Mouse (Mus musculus) CH12.LX (cell line): ENCODE results near the gene A2ml1. TPM values are rescaled to one million over a fixed set of nuclear protein-coding genes. Genes with fewer than 3 reads are reported as not detected.

Experiments used
- DNase-seq: peaks from one replicate; pipeline ENCODE4 v3.0.0-alpha.2; 2013; ENCODE audit errors: extremely low read depth
- H3K27ac ChIP-seq: 2 replicates; pipeline ENCODE4 v1.5.1; 2012; ENCODE audit warnings: low read depth, mild to moderate bottlenecking, control low read depth, moderate library complexity; ENCODE audit not compliant: insufficient read depth
- H3K27me3 ChIP-seq: replicated peaks from 2 replicates; pipeline ENCODE3; 2012; ENCODE audit warnings: inconsistent platforms
- H3K36me3 ChIP-seq, 2 experiments: replicated peaks in 1 of 2; 2 replicates each; pipeline versions ENCODE3 to v1.6.1; 2012; ENCODE audit warnings: inconsistent platforms in 1 of 2, low read length in 1 of 2, mild to moderate bottlenecking in 1 of 2, mixed read lengths in 1 of 2, moderate library complexity in 1 of 2; ENCODE audit not compliant: control insufficient read depth in 1 of 2, insufficient read depth in 1 of 2
- H3K4me1 ChIP-seq, 2 experiments: 2 replicates each; pipeline ENCODE4 v1.6.1; 2012; ENCODE audit warnings: inconsistent platforms in 1 of 2, moderate library complexity in 1 of 2; ENCODE audit not compliant: insufficient read depth in 2 of 2, control insufficient read depth in 1 of 2
- H3K4me2 ChIP-seq: 2 replicates; pipeline ENCODE4 v1.6.1; 2012; ENCODE audit warnings: low read depth, mild to moderate bottlenecking, control low read depth; ENCODE audit not compliant: poor library complexity, insufficient read depth, severe bottlenecking
- H3K4me3 ChIP-seq, 3 experiments: fragments of 150-350 bp in 1 of 3; sonication (generic) in 1 of 3; replicated peaks in 1 of 3; 2 replicates each; pipeline versions ENCODE3 to v1.5.1; 2011 to 2012; ENCODE audit warnings: low read depth in 2 of 3, low read length in 2 of 3, mild to moderate bottlenecking in 2 of 3, moderate library complexity in 2 of 3, control low read depth in 1 of 3, improper control_type of control experiment in 1 of 3, inconsistent platforms in 1 of 3, mixed read lengths in 1 of 3; ENCODE audit not compliant: poor library complexity in 1 of 3
- H3K79me2 ChIP-seq: replicated peaks from 2 replicates; pipeline ENCODE4 v1.6.1; 2012; ENCODE audit warnings: mild to moderate bottlenecking, moderate library complexity; ENCODE audit not compliant: control insufficient read depth, poor library complexity, insufficient read depth, severe bottlenecking; ENCODE audit errors: extremely low read depth
- H3K9ac ChIP-seq: 2 replicates; pipeline ENCODE4 v1.6.1; 2012; ENCODE audit warnings: low read depth, mild to moderate bottlenecking, control low read depth, moderate library complexity; ENCODE audit not compliant: insufficient read depth
- H3K9me3 ChIP-seq: replicated peaks from 2 replicates; pipeline ENCODE3; 2012; ENCODE audit warnings: low read length, inconsistent platforms, mixed read lengths
- CHD1 ChIP-seq: IDR thresholded peaks from 2 replicates; pipeline ENCODE4 v1.6.1; 2012; ENCODE audit warnings: low read depth, low read length, improper control_type of control experiment, inconsistent platforms
- CHD2 ChIP-seq: IDR thresholded peaks from 2 replicates; pipeline ENCODE4 v1.6.1; 2011; ENCODE audit warnings: low read length, improper control_type of control experiment
- EP300 ChIP-seq: IDR thresholded peaks from 2 replicates; pipeline ENCODE4 v1.6.1; 2011; ENCODE audit warnings: low read length, improper control_type of control experiment
- ETS1 ChIP-seq: conservative IDR thresholded peaks from 2 replicates; pipeline ENCODE4 v1.6.1; 2012; ENCODE audit warnings: low read depth, mild to moderate bottlenecking, inconsistent platforms, low read length, improper control_type of control experiment, moderate library complexity
- HCFC1 ChIP-seq: IDR thresholded peaks from 2 replicates; pipeline ENCODE4 v1.6.1; 2012; ENCODE audit warnings: low read depth, mild to moderate bottlenecking, inconsistent platforms, low read length, improper control_type of control experiment
- IRF4 ChIP-seq: IDR thresholded peaks from 2 replicates; pipeline ENCODE4 v1.6.1; 2014; ENCODE audit warnings: low read depth, mild to moderate bottlenecking, inconsistent platforms, low read length, improper control_type of control experiment
- JUN ChIP-seq: IDR thresholded peaks from 2 replicates; pipeline ENCODE4 v1.6.1; 2011; ENCODE audit warnings: low read depth, mild to moderate bottlenecking, low read length, improper control_type of control experiment, moderate library complexity; ENCODE audit not compliant: insufficient read depth
- MAFK ChIP-seq: IDR thresholded peaks from 2 replicates; pipeline ENCODE4 v1.6.1; 2011; ENCODE audit warnings: low read length, improper control_type of control experiment; ENCODE audit not compliant: insufficient replicate concordance
- MAX ChIP-seq: IDR thresholded peaks from 2 replicates; pipeline ENCODE4 v1.6.1; 2011; ENCODE audit warnings: low read length, improper control_type of control experiment
- MAZ ChIP-seq: IDR thresholded peaks from 2 replicates; pipeline ENCODE4 v1.6.1; 2012; ENCODE audit warnings: low read depth, mild to moderate bottlenecking, inconsistent platforms, low read length, improper control_type of control experiment, moderate library complexity
- NRF1 ChIP-seq: IDR thresholded peaks from 2 replicates; pipeline ENCODE4 v1.6.1; 2014; ENCODE audit warnings: low read depth, mild to moderate bottlenecking, inconsistent platforms, low read length, improper control_type of control experiment, moderate library complexity
- PAX5 ChIP-seq: IDR thresholded peaks from 2 replicates; pipeline ENCODE4 v1.6.1; 2012; ENCODE audit warnings: low read length, inconsistent platforms, mixed read lengths
- POLR2A ChIP-seq: IDR thresholded peaks from 2 replicates; pipeline ENCODE4 v1.6.1; 2011; ENCODE audit warnings: low read depth, mild to moderate bottlenecking, improper control_type of control experiment, low read length
- RAD21 ChIP-seq: IDR thresholded peaks from 2 replicates; pipeline ENCODE4 v1.6.1; 2011; ENCODE audit warnings: low read depth, mild to moderate bottlenecking, low read length, improper control_type of control experiment, moderate library complexity
- UBTF ChIP-seq: IDR thresholded peaks from 2 replicates; pipeline ENCODE4 v1.6.1; 2012; ENCODE audit warnings: low read depth, mild to moderate bottlenecking, inconsistent platforms, low read length, improper control_type of control experiment, moderate library complexity
- USF1 ChIP-seq: IDR thresholded peaks from 2 replicates; pipeline ENCODE4 v1.6.1; 2014; ENCODE audit warnings: low read depth, mild to moderate bottlenecking, inconsistent platforms, low read length, improper control_type of control experiment
- ZC3H11A ChIP-seq: IDR thresholded peaks from 2 replicates; pipeline ENCODE4 v1.6.1; 2012; ENCODE audit warnings: low read depth, mild to moderate bottlenecking, inconsistent platforms, low read length, improper control_type of control experiment
- ZNF384 ChIP-seq: IDR thresholded peaks from 2 replicates; pipeline ENCODE4 v1.6.1; 2012; ENCODE audit warnings: low read depth, low read length, improper control_type of control experiment, inconsistent platforms
- dilution Hi-C: fragments of 300-500 bp; cut with MboI; formaldehyde crosslinking; loops from 2 replicates; pipeline ENCODE4 v1.14.3; 2020; ENCODE audit warnings: low sequenced_read_pairs; ENCODE audit not compliant: extremely low pct_unique_long_range_greater_than_20kb, extremely low pct_ligation_motif_present
- in situ Hi-C: fragments of 300-500 bp; cut with MboI; formaldehyde crosslinking; loops from 3 replicates; pipeline ENCODE4 v1.14.3; 2019; ENCODE audit warnings: low sequenced_read_pairs, low pct_ligation_motif_present, low pct_unique_long_range_greater_than_20kb, mixed read lengths
- polyA plus RNA-seq: library from polyadenylated mRNA; unstranded; fragments of >175 nt; gene quantifications from 2 replicates; pipeline ENCODE4 v1.2.1, GENCODE M21; 2012; ENCODE audit warnings: low read depth; ENCODE audit not compliant: insufficient read length
- total RNA-seq, 2 experiments: library from RNA; depleted of rRNA; stranded (reverse); fragments of 300-350 nt in 1 of 2; fragments of >200 nt in 1 of 2; gene quantifications; 2 replicates each; pipeline ENCODE4 v1.2.3; 2012 to 2014

A2ml1 gene
- total and polyA plus RNA-seq, 3 experiments, result not detected

DNA sequence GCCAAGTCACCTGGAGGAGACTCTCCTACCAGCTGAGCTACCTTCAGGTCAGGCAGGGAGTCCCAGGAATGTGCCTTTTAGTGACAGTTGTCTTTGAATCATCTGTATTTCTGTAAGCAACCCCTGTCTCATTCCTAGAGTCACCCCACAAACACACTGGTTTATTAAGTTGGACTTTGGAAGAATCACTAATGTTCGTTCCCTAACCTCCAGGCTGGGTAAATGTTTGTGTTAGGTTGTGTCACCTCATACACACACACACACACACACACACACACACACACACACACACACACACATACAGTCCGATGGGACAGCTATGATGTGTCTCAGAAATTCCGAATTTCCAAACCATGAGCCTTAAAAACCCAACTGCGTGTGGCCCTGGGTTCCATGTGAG, 55.6 kb downstream of the A2ml1 start:
- in situ Hi-C loops (no loop called here), dilution Hi-C loops (no loop called here)
- Histone ChIP-seq H3K79me2 (no peaks in the 10 kb centered on the region), H3K4me1 (no peaks in the 10 kb centered on the region), H3K27ac (no peak overlapping the region), H3K9ac (no peak overlapping the region), H3K4me2 (no peak overlapping the region), H3K36me3 (no peaks in the 10 kb centered on the region), H3K4me3 (no peak overlapping the region), H3K9me3 (peaks cover 4% of the 10 kb centered on the region), H3K27me3 (no peaks in the 10 kb centered on the region)
- no peak for DNase-seq
- no peak for TF ChIP-seq RAD21
- no peak for TF ChIP-seq POLR2A
- TF ChIP-seq UBTF, result no peak
- no peak for TF ChIP-seq IRF4
- TF ChIP-seq MAFK, result no peak
- TF ChIP-seq ZNF384, result no peak
- TF ChIP-seq CHD2, result no peak
- no peak for TF ChIP-seq ETS1

DNA sequence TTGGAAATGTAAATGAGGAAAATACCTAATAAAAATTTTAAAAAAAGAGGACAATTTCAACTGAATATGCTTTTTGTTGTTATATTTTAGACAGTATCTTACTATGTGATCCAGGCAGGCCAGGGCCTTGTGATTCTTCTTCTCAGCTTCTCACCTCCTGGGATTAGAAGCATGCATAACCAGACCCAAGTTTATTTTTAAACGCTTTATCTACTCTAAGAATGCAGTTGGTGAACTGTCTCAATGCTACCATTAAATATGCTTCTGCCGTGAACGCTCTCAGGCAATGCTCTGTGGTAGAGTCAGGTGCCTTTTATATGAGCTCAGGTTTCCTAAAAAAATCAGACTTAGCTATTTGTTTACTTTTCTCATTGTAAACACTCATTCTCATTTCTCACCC, 58.0 kb downstream of the A2ml1 start:
- peaks cover 4% of the 10 kb centered on the region for H3K9me3 ChIP-seq
- H3K9ac ChIP-seq, result no peak overlapping the region
- H3K4me1 ChIP-seq, result no peaks in the 10 kb centered on the region
- DNase-seq, result no peak
- no peak overlapping the region for H3K4me2 ChIP-seq
- no peaks in the 10 kb centered on the region for H3K79me2 ChIP-seq
- no peaks in the 10 kb centered on the region for H3K36me3 ChIP-seq
- no peaks in the 10 kb centered on the region for H3K27me3 ChIP-seq
- no peak overlapping the region for H3K4me3 ChIP-seq
- in situ Hi-C loops (no loop called here), dilution Hi-C loops (no loop called here)
- no peak overlapping the region for H3K27ac ChIP-seq
- TF ChIP-seq JUN (no peak), MAZ (no peak), PAX5 (no peak)

DNA sequence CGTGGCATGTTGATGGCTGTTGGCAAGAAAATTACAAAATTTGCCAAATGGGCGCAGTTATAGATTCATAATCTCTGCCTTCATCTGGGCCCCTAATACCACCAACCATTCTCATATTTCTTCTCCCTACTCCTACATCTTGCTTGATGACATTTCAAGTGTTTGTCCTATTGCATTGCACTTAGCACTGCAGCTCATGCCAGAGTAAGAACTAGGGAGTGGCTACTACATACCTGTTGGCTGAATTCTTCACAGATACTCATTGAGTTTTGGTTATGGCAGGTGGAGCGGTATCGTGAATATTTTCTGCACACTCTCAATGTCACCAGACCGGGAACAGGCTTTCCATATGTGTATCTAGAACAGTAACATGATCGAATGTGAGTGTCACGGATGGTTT, 62.2 kb downstream of the A2ml1 start:
- in situ Hi-C loops (no loop called here), dilution Hi-C loops (no loop called here)
- no peak for DNase-seq
- H3K4me2 ChIP-seq, result no peak overlapping the region
- no peaks in the 10 kb centered on the region for H3K4me1 ChIP-seq
- H3K36me3 ChIP-seq, result no peaks in the 10 kb centered on the region
- no peaks in the 10 kb centered on the region for H3K27me3 ChIP-seq
- H3K9me3 ChIP-seq, result peaks cover 4% of the 10 kb centered on the region
- H3K79me2 ChIP-seq, result no peaks in the 10 kb centered on the region
- TF ChIP-seq NRF1 (no peak), ZC3H11A (no peak), CHD1 (no peak), ETS1 (no peak), MAX (no peak), EP300 (no peak), HCFC1 (no peak), ZNF384 (no peak), USF1 (no peak), MAFK (no peak), JUN (no peak)
- no peak overlapping the region for H3K4me3 ChIP-seq
- H3K9ac ChIP-seq, result no peak overlapping the region
- no peak overlapping the region for H3K27ac ChIP-seq
